9 mouse cellular contexts compared by ENCODE assay signal in genomic region chr5:35379815-35380214, GRCm38 (mm10). TPM values are rescaled to one million over a fixed set of nuclear protein-coding genes. Genes with fewer than 3 reads are reported as not detected.
A peak's percentile ranks its signal among the peaks of the same experiment; 100 is the strongest.
DNase-seq lines count a peak whose midpoint lies in the region; ATAC-seq and TF ChIP-seq lines count a peak whose summit lies in the region.
"Had no signal": no experiment of that assay in that cellular context is flagged by ENCODE, and none has a peak within 500 bp of the region (broad histone marks: within the 10 kb centered on the region; RNA-seq: fewer than 3 reads in every experiment).

No protein-coding gene starts in this region.

- TF ChIP-seq POLR2A in heart, adult 2 months (IDR thresholded peaks at IDR 0.05; ENCODE audit: insufficient read depth, low read depth, low read length): no peak

- H3K9me3 ChIP-seq in heart, embryonic 11.5 days (replicated peaks; ENCODE audit: control insufficient read depth, low read length): no peaks in the 10 kb centered on the region
- H3K9me3 ChIP-seq in neural tube, embryonic 15.5 days (replicated peaks): no peaks in the 10 kb centered on the region
- H3K9me3 ChIP-seq in hindbrain, postnatal 0 days (ENCODE audit: low read length): no peaks in the 10 kb centered on the region

- H3K27me3 ChIP-seq in heart, adult 2 months (ENCODE audit: control insufficient read depth, insufficient read depth, low read length): peaks cover 1% of the 10 kb centered on the region
- H3K27me3 ChIP-seq in heart, embryonic 11.5 days (ENCODE audit: control insufficient read depth, insufficient read depth, low read length): peaks cover 95% of the 10 kb centered on the region
- H3K27me3 ChIP-seq in neural tube, embryonic 15.5 days (replicated peaks): peaks cover 95% of the 10 kb centered on the region
- H3K27me3 ChIP-seq in hindbrain, postnatal 0 days (ENCODE audit: insufficient read depth, low read length): peaks cover 79% of the 10 kb centered on the region

- H3K27ac ChIP-seq in heart, adult 2 months: no peak overlapping the region
- no peak overlapping the region for H3K27ac ChIP-seq in heart, embryonic 11.5 days (ENCODE audit: low read depth, low read length)
- H3K27ac ChIP-seq in neural tube, embryonic 15.5 days (replicated peaks): no peak overlapping the region
- H3K27ac ChIP-seq in hindbrain, postnatal 0 days: no peak overlapping the region

- TF ChIP-seq CTCF in heart, adult 2 months (IDR thresholded peaks at IDR 0.05): peak; percentile 87
- TF ChIP-seq CTCF in hindbrain, postnatal 0 days (IDR thresholded peaks at IDR 0.05; ENCODE audit: low read depth): peak; percentile 85

- H3K36me3 ChIP-seq in heart, adult 2 months (ENCODE audit: control insufficient read depth, insufficient read depth, low read length): no peaks in the 10 kb centered on the region
- H3K36me3 ChIP-seq in heart, embryonic 11.5 days (ENCODE audit: control insufficient read depth, insufficient read depth, low read length): no peaks in the 10 kb centered on the region
- no peaks in the 10 kb centered on the region for H3K36me3 ChIP-seq in neural tube, embryonic 15.5 days
- no peaks in the 10 kb centered on the region for H3K36me3 ChIP-seq in hindbrain, postnatal 0 days (ENCODE audit: insufficient read depth, low read length)

- H3K4me2 ChIP-seq in heart, embryonic 11.5 days: no peak overlapping the region
- no peak overlapping the region for H3K4me2 ChIP-seq in neural tube, embryonic 15.5 days
- H3K4me2 ChIP-seq in hindbrain, postnatal 0 days (ENCODE audit: low read depth, low read length): no peak overlapping the region

- no peak for ATAC-seq in heart, embryonic 11.5 days (replicated peaks; ENCODE audit: insufficient number of reproducible peaks, low FRiP score, low TSS enrichment)
- ATAC-seq in neural tube, embryonic 15.5 days (ENCODE audit: low FRiP score): no peak
- no peak for ATAC-seq in hindbrain, postnatal 0 days
- no peak for ATAC-seq in inflammation-experienced regulatory T-cells, adult 6 months

- intact Hi-C loops in heart, adult 2 months (cut with DNase I): loop anchor here (2.0 kb wide), 1 partner anchor 127 kb away; no protein-coding TSS in a partner anchor

- TF ChIP-seq EP300 in heart, adult 2 months (IDR thresholded peaks at IDR 0.05; ENCODE audit: insufficient read depth, low read depth, low read length): no peak

- no peaks in the 10 kb centered on the region for H3K4me1 ChIP-seq in heart, adult 2 months (ENCODE audit: control insufficient read depth, insufficient read depth, low read length)
- no peaks in the 10 kb centered on the region for H3K4me1 ChIP-seq in heart, embryonic 11.5 days (ENCODE audit: control insufficient read depth, insufficient read depth, low read length)
- H3K4me1 ChIP-seq in neural tube, embryonic 15.5 days: no peaks in the 10 kb centered on the region
- no peaks in the 10 kb centered on the region for H3K4me1 ChIP-seq in hindbrain, postnatal 0 days (ENCODE audit: insufficient read depth, low read length)

- WGBS in heart, adult 2 months: 3% methylated on average over 4 of the region's 4 CpGs
- WGBS in heart, embryonic 11.5 days (ENCODE audit: insufficient replicate concordance): 2% methylated on average over 4 of the region's 4 CpGs
- 2% methylated on average over 4 of the region's 4 CpGs for WGBS in neural tube, embryonic 15.5 days
- WGBS in hindbrain, postnatal 0 days: 2% methylated on average over 4 of the region's 4 CpGs

- no peak for DNase-seq in heart, adult 2 months
- DNase-seq in neural tube, embryonic 10.5 days (ENCODE audit: extremely low spot score, low spot score): peak; percentile 61
- DNase-seq in adipocyte (ENCODE audit: low spot score): peak; percentile 70
- peak; percentile 81 for DNase-seq in hindbrain, postnatal 0 days (ENCODE audit: low spot score)
- DNase-seq in right cerebral cortex, postnatal 14 days: peak; percentile 46

- no peak overlapping the region for H3K9ac ChIP-seq in heart, adult 2 months (ENCODE audit: low read depth, low read length)
- H3K9ac ChIP-seq in heart, embryonic 11.5 days (ENCODE audit: low read depth, low read length): no peak overlapping the region
- no peak overlapping the region for H3K9ac ChIP-seq in neural tube, embryonic 15.5 days (replicated peaks)
- no peak overlapping the region for H3K9ac ChIP-seq in hindbrain, postnatal 0 days (replicated peaks; ENCODE audit: low read length)

- no peaks in the 10 kb centered on the region for H3K79me2 ChIP-seq in heart, adult 2 months (replicated peaks; ENCODE audit: control insufficient read depth, insufficient read depth, low read length)

- no peak overlapping the region for H3K4me3 ChIP-seq in heart, adult 2 months
- no peak overlapping the region for H3K4me3 ChIP-seq in heart, embryonic 11.5 days (ENCODE audit: low read depth, low read length)
- no peak overlapping the region for H3K4me3 ChIP-seq in neural tube, embryonic 15.5 days (replicated peaks)
- H3K4me3 ChIP-seq in hindbrain, postnatal 0 days (ENCODE audit: low read length): no peak overlapping the region

RNA-seq across cellular contexts. Expression of gene Hmx1, which starts 9.1 kb away (rescaled TPM):
- total RNA-seq in heart, adult 2 months (2021): not detected
- polyA plus RNA-seq in heart, adult 2 months (2012; rRNA removed): not detected in 2 replicates
- polyA plus RNA-seq in heart, embryonic 11.5 days (2014; fragmentation: Nextera tagmentation; extraction: Ambion mirVana): not detected in 2 replicates
- 0.73 and 1.4 TPM in 2 replicates for polyA plus RNA-seq in neural tube, embryonic 15.5 days (2015; fragmentation: Nextera tagmentation; extraction: Ambion mirVana)
- total RNA-seq in hindbrain, postnatal 0 days (2014; rRNA removed): not detected in 2 replicates
- not detected in 2 replicates for polyA plus RNA-seq in hindbrain, postnatal 0 days (2015; fragmentation: Nextera tagmentation; extraction: Ambion mirVana)
- not detected for polyA plus RNA-seq in inflammation-experienced regulatory T-cells, adult 6 months (2017; shearing (Covaris generic))
- total RNA-seq: left cerebral cortex, postnatal 36 days had no signal

Comparison
In these comparisons a context has a peak if more than half of its experiments do, and no peak if none do; other contexts are left out.
1. DNase-seq: peak in neural tube, embryonic 10.5 days (single experiment), adipocyte (single experiment), hindbrain, postnatal 0 days (single experiment) and right cerebral cortex, postnatal 14 days (single experiment); none in heart, adult 2 months (0 of 2).